Mouse (Mus musculus) MEL (cell line): Measurements from ENCODE around the gene Selplg. TPM values are rescaled to one million over a fixed set of nuclear protein-coding genes. Genes with fewer than 3 reads are reported as not detected.

Experiments
- DNase-seq: peaks from one replicate; pipeline ENCODE4 v3.0.0; 2011; ENCODE audit warnings: low read depth, low spot score
- H3K27ac ChIP-seq: 2 replicates; pipeline ENCODE4 v1.5.1; 2012; ENCODE audit warnings: low read depth, mild to moderate bottlenecking, control low read depth, low read length, moderate library complexity; ENCODE audit not compliant: control insufficient read depth
- H3K27me3 ChIP-seq, 2 experiments: fragments of 150-350 bp in 1 of 2; sonication (generic) in 1 of 2; 2 replicates each; pipeline ENCODE4 v1.6.1; 2012; ENCODE audit warnings: low read length in 2 of 2, mild to moderate bottlenecking in 2 of 2, improper control_type of control experiment in 1 of 2, moderate library complexity in 1 of 2; ENCODE audit not compliant: insufficient read depth in 2 of 2, control insufficient read depth in 1 of 2
- H3K36me3 ChIP-seq, 2 experiments: 2 replicates each; pipeline ENCODE4 v1.6.1; 2012 to 2014; ENCODE audit warnings: low read length in 2 of 2, improper control_type of control experiment in 1 of 2, inconsistent platforms in 1 of 2, mild to moderate bottlenecking in 1 of 2; ENCODE audit not compliant: insufficient read depth in 2 of 2, control insufficient read depth in 1 of 2
- H3K4me1 ChIP-seq, 2 experiments: fragments of 150-350 bp in 1 of 2; sonication (generic) in 1 of 2; 2 replicates each; pipeline ENCODE4 v1.6.1; 2012; ENCODE audit warnings: low read length in 2 of 2, improper control_type of control experiment in 1 of 2, mild to moderate bottlenecking in 1 of 2; ENCODE audit not compliant: insufficient read depth in 2 of 2, control insufficient read depth in 1 of 2
- H3K4me3 ChIP-seq, 2 experiments: fragments of 150-350 bp in 1 of 2; sonication (generic) in 1 of 2; 2 replicates each; pipeline ENCODE4 v1.5.1; 2012; ENCODE audit warnings: low read depth in 2 of 2, low read length in 2 of 2, mild to moderate bottlenecking in 2 of 2, moderate library complexity in 2 of 2, control low read depth in 1 of 2, improper control_type of control experiment in 1 of 2; ENCODE audit not compliant: control insufficient read depth in 1 of 2, insufficient read depth in 1 of 2
- H3K79me2 ChIP-seq: 2 replicates; pipeline ENCODE4 v1.6.1; 2012; ENCODE audit warnings: mild to moderate bottlenecking, low read length, moderate library complexity; ENCODE audit not compliant: control insufficient read depth, poor library complexity, insufficient read depth
- H3K9ac ChIP-seq: 2 replicates; pipeline ENCODE4 v1.6.1; 2012; ENCODE audit warnings: low read depth, mild to moderate bottlenecking, control low read depth, low read length, moderate library complexity; ENCODE audit not compliant: control insufficient read depth, poor library complexity, severe bottlenecking
- H3K9me3 ChIP-seq: fragments of 150-350 bp; sonication (generic); replicated peaks from 2 replicates; pipeline ENCODE4 v1.6.1; 2012; ENCODE audit warnings: mild to moderate bottlenecking, low read length, improper control_type of control experiment, moderate library complexity; ENCODE audit not compliant: insufficient read depth
- CHD1 ChIP-seq: IDR thresholded peaks from 2 replicates; pipeline ENCODE4 v1.6.1; 2012; ENCODE audit warnings: low read depth, mild to moderate bottlenecking, inconsistent platforms, low read length, improper control_type of control experiment
- EP300 ChIP-seq, 2 experiments: IDR thresholded peaks; 2 replicates each; pipeline ENCODE4 v1.6.1; 2011; ENCODE audit warnings: improper control_type of control experiment in 2 of 2, low read length in 2 of 2, low read depth in 1 of 2, mild to moderate bottlenecking in 1 of 2
- ETS1 ChIP-seq: IDR thresholded peaks from 2 replicates; pipeline ENCODE4 v1.6.1; 2012; ENCODE audit warnings: low read depth, mild to moderate bottlenecking, inconsistent platforms, low read length, improper control_type of control experiment, moderate library complexity
- KAT2A ChIP-seq: conservative IDR thresholded peaks from 2 replicates; pipeline ENCODE4 v1.6.1; 2012; ENCODE audit warnings: low read depth, low read length, improper control_type of control experiment, inconsistent platforms
- MAFK ChIP-seq: IDR thresholded peaks from 2 replicates; pipeline ENCODE4 v1.6.1; 2011; ENCODE audit warnings: low read depth, mild to moderate bottlenecking, low read length, improper control_type of control experiment, borderline replicate concordance
- MAZ ChIP-seq: IDR thresholded peaks from 2 replicates; pipeline ENCODE4 v1.6.1; 2012; ENCODE audit warnings: low read depth, mild to moderate bottlenecking, inconsistent platforms, low read length, improper control_type of control experiment
- NRF1 ChIP-seq: IDR thresholded peaks from 2 replicates; pipeline ENCODE4 v1.6.1; 2014; ENCODE audit warnings: low read depth, mild to moderate bottlenecking, inconsistent platforms, low read length, improper control_type of control experiment, moderate library complexity; ENCODE audit not compliant: poor library complexity, insufficient read depth, severe bottlenecking
- POLR2A ChIP-seq, 2 experiments: IDR thresholded peaks; 2 replicates each; pipeline ENCODE4 v1.6.1; 2011 to 2012; ENCODE audit warnings: low read length in 2 of 2, mild to moderate bottlenecking in 2 of 2, control low read depth in 1 of 2, improper control_type of control experiment in 1 of 2, low read depth in 1 of 2, moderate library complexity in 1 of 2; ENCODE audit not compliant: control insufficient read depth in 1 of 2, insufficient read depth in 1 of 2, poor library complexity in 1 of 2
- POLR2AphosphoS5 ChIP-seq: IDR thresholded peaks from 2 replicates; pipeline ENCODE4 v1.6.1; 2012; ENCODE audit warnings: low read depth, borderline replicate concordance, mild to moderate bottlenecking, inconsistent platforms, low read length, moderate library complexity, mixed read lengths
- TAL1 ChIP-seq: IDR thresholded peaks from 2 replicates; pipeline ENCODE4 v1.6.1; 2012; ENCODE audit warnings: mild to moderate bottlenecking, inconsistent platforms, low read length, moderate library complexity, mixed read lengths
- USF1 ChIP-seq: IDR thresholded peaks from 2 replicates; pipeline ENCODE4 v1.6.1; 2014; ENCODE audit warnings: low read depth, mild to moderate bottlenecking, inconsistent platforms, low read length, improper control_type of control experiment, moderate library complexity
- ZC3H11A ChIP-seq: IDR thresholded peaks from 2 replicates; pipeline ENCODE4 v1.6.1; 2012; ENCODE audit warnings: low read depth, mild to moderate bottlenecking, inconsistent platforms, low read length, improper control_type of control experiment
- ZKSCAN1 ChIP-seq: IDR thresholded peaks from 2 replicates; pipeline ENCODE4 v1.6.1; 2012; ENCODE audit warnings: low read depth, mild to moderate bottlenecking, inconsistent platforms, low read length, improper control_type of control experiment, moderate library complexity
- ZMIZ1 ChIP-seq: IDR thresholded peaks from 2 replicates; pipeline ENCODE4 v1.6.1; 2012; ENCODE audit warnings: low read depth, mild to moderate bottlenecking, inconsistent platforms, low read length, improper control_type of control experiment, moderate library complexity
- polyA plus RNA-seq, 2 experiments: library from polyadenylated mRNA; stranded (reverse) in 1 of 2; unstranded in 1 of 2; fragments of >175 nt in 1 of 2; fragments of >200 nt in 1 of 2; gene quantifications; 2 replicates each; pipeline versions ENCODE4 v1.2.1 to v1.2.4; 2012; ENCODE audit warnings: low replicate concordance in 2 of 2, low read depth in 1 of 2; ENCODE audit not compliant: insufficient read length in 2 of 2, insufficient read depth in 1 of 2, missing spikeins in 1 of 2
- total RNA-seq: library from RNA; depleted of rRNA; stranded (reverse); fragments of 300-350 nt; gene quantifications from 2 replicates; pipeline ENCODE4 v1.2.3, GENCODE M21; 2012

Gene Selplg
- total and polyA plus RNA-seq, 3 experiments: 24.2 to 48.2 TPM; not detected in 1

GRCm38 (mm10) chr5:113833316-113833947 is 988 bp upstream of the Selplg start:
- Histone ChIP-seq H3K9me3 (no peaks in the 10 kb centered on the region), H3K79me2 (peaks cover 4% of the 10 kb centered on the region), H3K4me3 (no peak overlapping the region), H3K4me1 (peaks cover 0 to 12% of the 10 kb centered on the region in 2 experiments; a peak in 2 of 4 replicates), H3K27me3 (no peaks in the 10 kb centered on the region), H3K27ac (no peak overlapping the region), H3K9ac (no peak overlapping the region), H3K36me3 (peaks cover 0 to 6% of the 10 kb centered on the region in 2 experiments; a peak in 2 of 4 replicates)
- DNase-seq: no peak
- TF ChIP-seq ZC3H11A (no peak), ZKSCAN1 (no peak), EP300 (IDR thresholded peaks at IDR 0.05; ENCODE audit: low read depth in 1 of 2, low read length in 2 of 2) (no peak), NRF1 (no peak), ETS1 (no peak), CHD1 (no peak), TAL1 (no peak)

- H3K4me1 ChIP-seq: peaks cover 0 to 15% of the 10 kb centered on the region in 2 experiments; a peak in 2 of 4 replicates
Observed at GRCm38 (mm10) chr5:113831741-113832140, 703 bp downstream of the Selplg start.

GRCm38 (mm10) chr5:113830796-113831195 is 1.6 kb downstream of the Selplg start:
- TF ChIP-seq POLR2AphosphoS5 (peak; percentile 92), KAT2A (no peak)
- Histone ChIP-seq H3K79me2 (peaks cover 5% of the 10 kb centered on the region), H3K9ac (no peak overlapping the region), H3K36me3 (peaks cover 0 to 6% of the 10 kb centered on the region in 2 experiments; a peak in 2 of 4 replicates), H3K4me1 (peaks cover 0 to 15% of the 10 kb centered on the region in 2 experiments; a peak in 2 of 4 replicates), H3K4me3 (no peak overlapping the region), H3K9me3 (no peaks in the 10 kb centered on the region), H3K27me3 (no peaks in the 10 kb centered on the region), H3K27ac (peak overlapping the region; percentile 8)
- no peak for DNase-seq

More at GRCm38 (mm10) chr5:113831741-113832140, 703 bp downstream of the Selplg start:
- no peak overlapping the region for H3K27ac ChIP-seq
- peaks cover 5% of the 10 kb centered on the region for H3K79me2 ChIP-seq
- no peak for DNase-seq
- peaks cover 0 to 6% of the 10 kb centered on the region in 2 experiments; a peak in 2 of 4 replicates for H3K36me3 ChIP-seq
- H3K9ac ChIP-seq: no peak overlapping the region
- H3K9me3 ChIP-seq: no peaks in the 10 kb centered on the region
- TF ChIP-seq CHD1 (no peak), ZMIZ1 (no peak), USF1 (no peak), MAFK (no peak), POLR2A (IDR thresholded peaks at IDR 0.05; ENCODE audit: control insufficient read depth in 1 of 2, insufficient read depth in 1 of 2, low read depth in 1 of 2, low read length in 2 of 2, poor library complexity in 1 of 2) (no peak), MAZ (no peak), ETS1 (no peak)
- no peaks in the 10 kb centered on the region for H3K27me3 ChIP-seq
- no peak overlapping the region for H3K4me3 ChIP-seq
